Mouse (Mus musculus) liver, adult 2 months (tissue): Measurements from ENCODE around the gene Zc3h7b.

Experiments
- CTCF ChIP-seq: fragments of 200-500 bp; IDR thresholded peaks from 2 replicates; pipeline ENCODE4 v1.5.1; 2011; ENCODE audit warnings: low read depth, low read length, control low read depth
- POLR2A ChIP-seq: fragments of 200-500 bp; IDR thresholded peaks from 2 replicates; pipeline ENCODE4 v1.6.1; 2011; ENCODE audit warnings: low read length, control low read depth; ENCODE audit not compliant: insufficient read depth; ENCODE audit errors: extremely low read depth

GRCm38 (mm10) chr15:81776631-81777422, 32.0 kb downstream of the Zc3h7b start:
- no peak for TF ChIP-seq CTCF
- no peak for TF ChIP-seq POLR2A
